Mouse (Mus musculus) retina, postnatal 1 day (tissue): Measurements from ENCODE around the gene Igfl3.

ENCODE experiments used
- DNase-seq: peaks from one replicate; pipeline ENCODE4 v3.0.0-alpha.2; 2012

The Igfl3 gene

GRCm38 (mm10) chr7:18176194-18176593 lies at the start of gene Igfl3:
TSS of gene Igfl3 (plus strand) at chr7:18176494.
- DNase-seq: no peak

GRCm38 (mm10) chr7:18210938-18211337 lies 34.6 kb downstream of the Igfl3 start:
- no peak for DNase-seq

GRCm38 (mm10) chr7:18214699-18215098 lies 38.4 kb downstream of the Igfl3 start:
- DNase-seq: no peak
